Mouse (Mus musculus) cerebellum, adult 11-12 months (tissue): ENCODE results near the gene Sez6.
A peak's percentile ranks its signal among the peaks of the same experiment; 100 is the strongest.

Source experiments
- DNase-seq: peaks from one replicate; pipeline ENCODE4 v3.0.0; 2022

The Sez6 gene

GRCm38 (mm10) chr11:77930751-77931540, at the start of gene Sez6:
Gene Sez6, plus strand, starts transcription at chr11:77930800.
- peak; percentile 81 for DNase-seq

- no peak for DNase-seq
These were observed 45.9 kb upstream of the Sez6 start for GRCm38 (mm10) chr11:77884524-77885245.

GRCm38 (mm10) chr11:77885246-77885575, 45.4 kb upstream of the Sez6 start:
- no peak for DNase-seq

DNA sequence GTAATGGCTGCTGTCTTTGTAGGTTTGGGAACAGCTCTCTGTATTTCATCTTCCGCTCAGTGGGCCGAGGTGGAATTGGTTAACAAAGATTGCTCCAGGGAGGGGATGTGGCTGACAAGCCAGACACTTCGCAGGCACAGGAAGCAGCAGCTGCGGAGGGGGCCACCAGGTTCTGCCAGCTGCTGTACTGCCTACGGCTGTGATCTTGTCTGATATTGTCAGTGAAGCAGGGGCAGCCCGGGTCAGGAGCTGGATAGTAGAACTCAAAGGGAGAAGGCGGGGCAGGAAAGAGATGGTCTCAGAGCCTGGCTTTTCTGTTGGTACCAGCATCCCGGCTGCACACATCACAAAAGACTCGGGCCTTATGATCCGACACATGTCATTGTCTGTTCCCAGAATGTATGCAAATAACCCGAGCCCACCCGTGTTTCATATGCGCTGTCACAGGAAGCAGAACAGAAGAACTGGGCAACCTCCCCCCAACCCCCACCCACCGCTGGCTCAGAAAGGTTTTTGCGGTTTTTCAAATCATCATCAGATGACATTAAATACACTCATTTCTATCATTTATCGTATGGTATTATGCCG, 43.1 kb upstream of the Sez6 start:
- DNase-seq, result no peak

GRCm38 (mm10) chr11:77888846-77889245, 41.8 kb upstream of the Sez6 start:
- DNase-seq, result no peak

DNA sequence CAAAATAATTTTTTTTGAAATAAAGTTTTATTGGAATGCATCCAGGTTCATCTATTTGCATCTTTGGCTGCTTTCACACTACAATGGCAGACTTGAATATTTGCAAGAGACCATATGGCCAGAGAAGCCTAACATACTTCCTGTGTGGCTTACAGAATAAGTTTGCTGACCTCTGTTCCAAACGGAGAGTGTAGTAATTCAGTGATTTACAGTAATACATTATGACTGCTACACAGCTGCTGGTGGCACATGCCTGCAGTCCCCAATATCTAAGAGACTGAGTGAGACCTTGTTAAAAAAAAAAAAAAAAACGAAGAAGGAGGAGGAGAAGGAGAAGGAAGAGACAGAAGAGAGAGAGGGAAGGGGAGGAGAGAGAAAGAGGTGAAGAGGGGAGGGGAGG, 41.1 kb upstream of the Sez6 start:
- DNase-seq, result no peak

DNA sequence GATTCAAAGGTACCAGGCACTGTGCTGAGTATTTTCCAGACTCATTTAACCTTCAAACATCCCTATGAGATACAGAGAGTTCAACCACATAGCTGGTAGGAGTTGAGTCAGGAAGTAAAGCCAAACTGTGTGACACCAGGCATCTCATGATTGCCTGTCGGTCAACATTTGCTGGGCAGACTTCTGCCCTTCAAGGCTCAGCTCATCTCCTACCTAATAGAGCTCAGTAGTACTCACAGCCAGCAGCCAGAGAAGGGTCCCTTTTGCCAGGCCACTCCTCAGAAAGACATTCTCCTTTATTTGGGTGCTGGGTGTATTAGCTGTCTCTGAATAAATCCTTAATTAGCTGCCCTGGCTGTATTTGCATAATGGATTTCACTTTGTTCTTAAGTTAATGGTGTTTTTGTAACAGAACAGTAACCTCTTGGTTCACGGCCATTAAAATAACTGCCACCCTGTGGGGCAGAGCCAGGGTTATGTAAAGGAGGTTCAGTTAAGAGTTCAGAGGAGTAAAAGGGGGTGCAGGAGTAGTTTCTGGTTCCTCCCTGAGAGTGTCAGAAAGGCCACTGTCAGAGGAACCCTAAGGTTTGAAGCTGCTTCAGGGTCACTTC, 39.8 kb upstream of the Sez6 start:
- no peak for DNase-seq

DNA sequence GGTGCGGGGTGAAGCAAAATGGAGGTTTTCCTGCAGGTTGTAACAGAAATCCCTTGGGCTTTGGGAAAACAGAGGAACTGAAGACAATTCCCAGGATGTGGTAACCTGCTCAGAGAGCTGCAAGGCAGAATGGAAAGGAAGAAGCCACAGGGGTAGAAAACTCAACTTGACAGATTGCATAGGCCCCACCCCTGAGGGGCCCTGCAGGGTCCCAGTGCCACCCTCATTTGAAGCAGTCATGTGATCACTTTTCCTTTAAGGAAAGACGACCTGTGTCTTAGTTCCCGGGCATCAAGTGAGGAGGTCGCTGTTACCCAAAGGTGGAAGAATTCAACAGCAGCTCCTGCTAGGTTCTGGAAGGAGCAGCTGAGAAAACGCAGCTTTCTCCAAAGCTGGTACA, 37.7 kb upstream of the Sez6 start:
- DNase-seq, result no peak

GRCm38 (mm10) chr11:77893283-77893682, 37.3 kb upstream of the Sez6 start:
- no peak for DNase-seq

GRCm38 (mm10) chr11:77893787-77894718, 36.5 kb upstream of the Sez6 start, which contains the start of gene Pipox:
Gene Pipox, minus strand, starts transcription at chr11:77894096.
- peak; percentile 91 for DNase-seq

GRCm38 (mm10) chr11:77894967-77895366, 35.6 kb upstream of the Sez6 start:
- no peak for DNase-seq

DNA sequence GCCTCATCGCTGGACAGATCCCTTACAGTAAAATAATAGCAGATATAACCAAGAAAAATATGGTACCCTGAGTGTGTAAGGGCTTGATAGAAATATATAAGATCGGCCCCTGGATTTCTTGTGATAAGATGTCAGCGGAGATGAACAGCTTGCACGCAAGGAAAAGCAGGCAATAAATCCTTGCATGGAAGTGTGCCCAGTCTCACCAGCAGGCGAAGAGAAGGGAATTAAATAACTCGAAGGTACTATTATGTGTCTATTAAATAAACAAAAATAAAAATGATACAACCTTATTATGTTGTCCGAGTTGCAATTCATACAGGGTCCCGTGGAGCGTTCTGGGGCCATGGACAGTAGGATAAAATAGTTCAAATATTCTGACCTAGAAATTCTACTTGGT, 34.6 kb upstream of the Sez6 start:
- DNase-seq, result no peak

DNA sequence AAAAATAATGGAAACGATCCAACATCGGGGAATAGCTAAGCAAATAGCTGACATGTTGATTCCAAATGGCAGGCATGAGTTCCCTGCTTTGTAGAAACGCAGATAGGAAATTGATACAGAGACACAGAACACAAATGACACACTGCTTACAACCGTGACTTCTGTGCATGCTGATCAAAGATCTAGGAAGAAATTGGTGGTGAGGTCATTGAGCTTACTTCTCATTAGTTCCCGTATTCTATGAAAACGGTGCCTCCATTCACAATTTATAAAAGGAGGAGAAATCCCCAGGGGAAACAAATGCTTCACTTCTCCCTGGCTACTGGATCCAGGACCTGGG, 34.1 kb upstream of the Sez6 start:
- DNase-seq, result no peak

DNA sequence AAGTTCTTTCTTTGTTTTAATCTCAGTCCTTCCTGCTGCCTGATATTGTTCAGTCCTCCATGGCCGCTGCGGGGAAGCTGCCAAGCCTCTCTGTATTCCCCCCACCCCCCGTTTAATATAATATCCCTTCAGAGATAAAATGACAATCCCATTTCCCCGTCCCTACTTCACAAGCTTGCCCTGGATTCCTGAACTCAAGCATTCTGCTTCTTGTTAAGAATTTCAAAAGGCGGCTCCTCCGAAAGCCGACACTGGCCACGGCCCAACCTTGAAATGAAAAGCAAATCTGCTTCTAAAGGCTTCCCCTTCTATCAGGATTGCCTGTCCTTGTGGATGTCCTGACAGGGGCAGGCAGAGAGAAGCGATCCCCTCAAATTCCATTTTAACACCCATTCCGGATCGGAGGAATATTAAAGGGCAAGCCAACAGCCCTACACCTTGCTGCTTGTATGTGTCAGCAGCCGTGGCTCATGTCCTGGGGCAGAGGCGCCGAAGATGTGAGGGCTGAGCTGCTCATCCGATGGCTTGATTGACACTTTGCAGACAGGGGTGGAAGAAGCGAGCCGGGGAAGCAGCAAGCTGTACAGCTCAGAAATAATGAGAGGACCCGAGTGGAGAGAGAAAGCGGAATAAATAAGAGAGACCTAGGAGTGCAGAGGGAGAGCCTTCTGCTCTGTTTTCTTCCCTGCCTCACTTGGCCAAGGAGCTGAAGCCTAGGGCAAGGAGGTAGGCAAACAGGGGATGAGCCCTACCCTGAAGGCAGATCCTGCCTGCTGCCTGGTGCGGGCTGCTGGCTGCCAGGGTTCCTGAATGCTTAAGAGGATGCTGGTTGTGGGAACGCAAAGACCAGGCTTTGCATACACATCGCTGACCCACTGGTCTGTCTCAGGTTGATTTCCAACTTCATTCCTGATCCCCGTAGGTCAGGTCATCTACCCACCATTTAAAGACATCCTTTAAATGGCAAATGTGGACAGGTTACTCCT, 33.5 kb upstream of the Sez6 start:
- DNase-seq, result peak; percentile 48

GRCm38 (mm10) chr11:77900187-77900586, 30.4 kb upstream of the Sez6 start:
- no peak for DNase-seq

DNA sequence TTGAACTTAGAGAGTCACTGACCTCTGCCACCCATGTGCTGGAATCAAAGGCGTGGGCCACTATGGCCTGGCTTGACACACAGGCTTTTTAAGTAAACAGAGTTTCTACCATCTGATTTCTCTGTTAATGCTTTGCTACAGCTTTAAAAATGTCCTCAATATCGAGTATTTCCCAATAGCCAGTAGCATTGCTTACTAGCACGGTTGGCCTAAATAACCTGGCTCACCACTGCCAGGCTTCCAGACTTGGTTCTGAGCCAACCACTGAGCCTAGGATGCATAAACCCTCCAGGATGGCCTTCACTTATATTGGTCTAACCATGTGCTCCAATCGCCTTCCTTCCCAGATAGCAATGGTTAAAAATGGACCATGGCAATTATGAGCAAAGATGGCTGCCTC, 29.9 kb upstream of the Sez6 start:
- no peak for DNase-seq

DNA sequence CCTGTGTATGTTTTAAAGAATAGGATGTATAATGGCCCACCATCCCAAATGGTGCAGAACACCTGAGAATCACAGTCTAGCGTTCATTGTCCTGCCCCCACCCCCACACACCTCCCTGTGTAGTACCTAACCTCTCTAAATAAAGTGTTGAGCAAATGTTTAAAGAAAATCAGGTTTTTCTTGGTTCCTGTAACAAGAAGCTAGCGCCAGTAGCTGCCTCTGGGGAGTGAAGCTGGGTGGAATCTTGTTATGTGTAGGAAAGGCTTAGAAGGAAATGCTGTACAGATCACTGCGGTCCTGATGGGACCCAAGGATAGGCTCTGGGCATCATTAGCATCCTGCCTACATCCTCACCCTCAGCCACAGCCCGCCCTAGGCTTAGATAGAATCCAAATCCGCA, 29.2 kb upstream of the Sez6 start:
- no peak for DNase-seq

DNA sequence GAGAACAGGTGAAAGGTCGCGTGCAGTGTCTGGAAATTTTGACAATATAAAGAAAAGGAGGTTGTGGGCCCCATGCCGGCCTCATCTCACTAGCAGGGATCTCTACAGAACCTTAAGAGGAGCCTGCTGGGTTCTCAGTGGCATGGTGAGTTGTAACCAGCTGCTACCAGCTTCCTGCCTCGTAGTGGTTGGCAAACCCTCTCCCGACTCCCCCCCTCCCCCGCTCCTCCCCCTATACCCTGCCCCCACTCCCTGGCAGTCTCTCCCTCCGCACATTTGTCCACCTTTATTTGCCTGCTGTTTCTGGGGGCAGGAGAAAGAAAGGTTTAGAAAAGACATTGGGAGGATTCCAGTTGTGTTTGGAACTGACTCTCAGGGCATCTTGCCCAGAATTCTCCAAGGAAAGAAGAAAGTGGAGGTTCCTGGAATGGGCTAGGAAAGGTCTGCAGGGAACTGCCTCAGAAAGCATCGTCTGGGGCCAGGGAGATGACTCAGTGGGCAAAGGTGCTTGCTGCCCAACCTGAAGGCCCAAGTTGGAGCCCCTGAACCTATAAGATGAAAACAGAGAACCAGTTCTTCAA, 28.7 kb upstream of the Sez6 start:
- DNase-seq, result no peak

DNA sequence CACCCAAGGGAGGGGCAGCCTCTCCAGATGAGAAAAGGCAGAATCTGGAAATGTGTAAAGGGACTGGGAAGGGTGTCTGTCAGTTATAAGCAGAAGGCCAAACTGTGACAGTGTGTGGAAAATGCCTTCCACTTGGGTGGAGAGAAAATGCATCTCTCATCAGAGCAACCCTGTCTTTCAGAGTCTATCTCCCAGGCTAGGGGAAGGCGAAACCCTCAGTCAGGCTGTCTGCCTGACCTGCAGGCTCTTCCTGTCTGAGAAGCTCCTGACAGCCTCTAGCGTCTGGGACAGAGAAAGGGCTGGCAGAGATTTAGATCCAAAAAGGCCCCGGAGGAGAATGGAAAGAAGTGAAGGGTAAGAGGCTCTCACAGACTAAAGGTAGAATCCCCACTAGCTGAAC, 26.8 kb upstream of the Sez6 start:
- DNase-seq, result no peak

GRCm38 (mm10) chr11:77904707-77905106, 25.9 kb upstream of the Sez6 start:
- DNase-seq, result no peak

GRCm38 (mm10) chr11:77906097-77906687, 24.4 kb upstream of the Sez6 start:
- DNase-seq, result peak; percentile 86
